In genomic region chr14:71805624-71806023, GRCm38 (mm10) we compare ENCODE assay signal across 16 mouse cellular contexts.
A peak's percentile ranks its signal among the peaks of the same experiment; 100 is the strongest.
DNase-seq lines count a peak whose midpoint lies in the region; ATAC-seq and TF ChIP-seq lines count a peak whose summit lies in the region.
"Had no signal": no experiment of that assay in that cellular context is flagged by ENCODE, and none has a peak within 500 bp of the region (broad histone marks: within the 10 kb centered on the region; RNA-seq: fewer than 3 reads in every experiment).

No protein-coding gene starts in this region.

- H3K36me3 ChIP-seq in hindbrain, embryonic 14.5 days (replicated peaks; ENCODE audit: control insufficient read depth, insufficient read depth) = no peaks in the 10 kb centered on the region
- H3K36me3 ChIP-seq: embryonic facial prominence, embryonic 12.5 days; hindbrain, embryonic 12.5 days; limb, embryonic 13.5 days; midbrain, embryonic 12.5 days had no signal

- 0 out of 2 replicates have a peak, but pooled peaks have one; percentile 0 for TF ChIP-seq CTCF in gastrocnemius, adult 2 months (IDR thresholded peaks at IDR 0.05)
- TF ChIP-seq CTCF in layer of hippocampus, adult 2 months (conservative IDR thresholded peaks at IDR 0.05) = peak; percentile 68

- whole genome bisulfite sequencing in hindbrain, embryonic 14.5 days = 72% methylated on average over 3 of the region's 3 CpGs

- no peak for ATAC-seq in monocyte, adult 5-6 weeks (replicated peaks; ENCODE audit: insufficient number of reproducible peaks, low FRiP score, low TSS enrichment, poor library complexity, severe bottlenecking)
- ATAC-seq in hindbrain, embryonic 14.5 days (ENCODE audit: low FRiP score) = no peak
- ATAC-seq: activated CD4-positive, CD25-positive, alpha-beta regulatory T cell, adult 4 months had no signal

- no peak overlapping the region for H3K4me2 ChIP-seq in hindbrain, embryonic 14.5 days (replicated peaks)
- H3K4me2 ChIP-seq: embryonic facial prominence, embryonic 12.5 days; hindbrain, embryonic 12.5 days; limb, embryonic 13.5 days; midbrain, embryonic 12.5 days had no signal

- H3K9ac ChIP-seq in hindbrain, embryonic 14.5 days = no peak overlapping the region
- H3K9ac ChIP-seq: embryonic facial prominence, embryonic 12.5 days; hindbrain, embryonic 12.5 days; limb, embryonic 13.5 days; midbrain, embryonic 12.5 days had no signal

- no peaks in the 10 kb centered on the region for H3K27me3 ChIP-seq in hindbrain, embryonic 14.5 days (ENCODE audit: control insufficient read depth, insufficient read depth, low read length)
- H3K27me3 ChIP-seq: embryonic facial prominence, embryonic 12.5 days; hindbrain, embryonic 12.5 days; midbrain, embryonic 12.5 days had no signal

- H3K27ac ChIP-seq in gastrocnemius, adult 2 months = no peak overlapping the region
- no peak overlapping the region for H3K27ac ChIP-seq in layer of hippocampus, adult 2 months
- no peak overlapping the region for H3K27ac ChIP-seq in hindbrain, embryonic 14.5 days
- H3K27ac ChIP-seq: embryonic facial prominence, embryonic 12.5 days; hindbrain, embryonic 12.5 days; limb, embryonic 13.5 days; midbrain, embryonic 12.5 days had no signal

- H3K4me1 ChIP-seq in hindbrain, embryonic 14.5 days (replicated peaks; ENCODE audit: control insufficient read depth, insufficient read depth, low read length) = no peaks in the 10 kb centered on the region
- H3K4me1 ChIP-seq: embryonic facial prominence, embryonic 12.5 days; hindbrain, embryonic 12.5 days; midbrain, embryonic 12.5 days had no signal

- intact Hi-C loops in gastrocnemius, adult 2 months (cut with DNase I) = no loop called here

- H3K4me3 ChIP-seq in gastrocnemius, adult 2 months = no peak overlapping the region
- H3K4me3 ChIP-seq in layer of hippocampus, adult 2 months = no peak overlapping the region
- no peak overlapping the region for H3K4me3 ChIP-seq in hindbrain, embryonic 14.5 days (replicated peaks; ENCODE audit: low read length)
- H3K4me3 ChIP-seq: embryonic facial prominence, embryonic 12.5 days; hindbrain, embryonic 12.5 days; limb, embryonic 13.5 days; midbrain, embryonic 12.5 days had no signal

- no peak for DNase-seq in gastrocnemius, adult 2 months
- DNase-seq in gastrocnemius, postnatal 4 days (ENCODE audit: low spot score in 2 of 2) = no peak
- peak in 1 of 2 experiments; percentile 12 for DNase-seq in layer of hippocampus, adult 2 months (ENCODE audit: low spot score in 2 of 2)
- no peak for DNase-seq in layer of hippocampus, postnatal 10 days (ENCODE audit: low spot score in 2 of 2)
- DNase-seq in right cerebral cortex, postnatal 25 days = peak; percentile 18
- no peak for DNase-seq in right cerebral cortex, postnatal 14 days
- DNase-seq in hindbrain, embryonic 14.5 days (ENCODE audit: low spot score) = no peak
- DNase-seq: cerebellum, adult 2 months; gastrocnemius, postnatal 10 days; thymus, postnatal 14 days had no signal

- H3K9me3 ChIP-seq in hindbrain, embryonic 14.5 days (ENCODE audit: control insufficient read depth, low read length) = no peaks in the 10 kb centered on the region
- H3K9me3 ChIP-seq: embryonic facial prominence, embryonic 12.5 days; hindbrain, embryonic 12.5 days; limb, embryonic 13.5 days; midbrain, embryonic 12.5 days had no signal
